Mouse (Mus musculus): ENCODE results near the gene Gm49321. TPM values are rescaled to one million over a fixed set of nuclear protein-coding genes. Genes with fewer than 3 reads are reported as not detected.

The Gm49321 gene
- polyA plus RNA-seq, 1 experiment from 2014 or later: 10.9 TPM

GRCm38 (mm10) chr12:73989594-73989993 is 52.1 kb downstream of the Gm49321 start:
- H3K27me3 ChIP-seq (ENCODE audit: control insufficient read depth, insufficient read depth, low read depth, low read length): no peaks in the 10 kb centered on the region
- no peak overlapping the region for H3K4me3 ChIP-seq (ENCODE audit: low read length)
- no peak overlapping the region for H3K27ac ChIP-seq (ENCODE audit: low read length)
- H3K9ac ChIP-seq (ENCODE audit: low read length): no peak overlapping the region
- H3K36me3 ChIP-seq (ENCODE audit: control insufficient read depth, insufficient read depth, low read length): peaks cover 7% of the 10 kb centered on the region
- no peak for ATAC-seq (ENCODE audit: low read depth)
- H3K9me3 ChIP-seq (ENCODE audit: control insufficient read depth, low read length): no peaks in the 10 kb centered on the region
- no peaks in the 10 kb centered on the region for H3K4me1 ChIP-seq (replicated peaks; ENCODE audit: control insufficient read depth, insufficient read depth, low read length)
- H3K4me2 ChIP-seq (ENCODE audit: low read depth, low read length): no peak overlapping the region

GRCm38 (mm10) chr12:73996906-73997296 is 59.4 kb downstream of the Gm49321 start:
- no peak overlapping the region for H3K4me2 ChIP-seq (ENCODE audit: low read depth, low read length)
- no peak overlapping the region for H3K27ac ChIP-seq (ENCODE audit: low read length)
- no peak for ATAC-seq (ENCODE audit: low read depth)
- H3K9ac ChIP-seq (ENCODE audit: low read length): no peak overlapping the region
- no peaks in the 10 kb centered on the region for H3K9me3 ChIP-seq (ENCODE audit: control insufficient read depth, low read length)
- peaks cover 15% of the 10 kb centered on the region for H3K27me3 ChIP-seq (ENCODE audit: control insufficient read depth, insufficient read depth, low read depth, low read length)
- WGBS: 58% methylated on average over 12 of the region's 12 CpGs
- no peak overlapping the region for H3K4me3 ChIP-seq (ENCODE audit: low read length)
- H3K4me1 ChIP-seq (replicated peaks; ENCODE audit: control insufficient read depth, insufficient read depth, low read length): 0 out of 2 replicates have a peak, but pooled peaks cover 3% of the 10 kb centered on the region
- no peaks in the 10 kb centered on the region for H3K36me3 ChIP-seq (ENCODE audit: control insufficient read depth, insufficient read depth, low read length)

DNA sequence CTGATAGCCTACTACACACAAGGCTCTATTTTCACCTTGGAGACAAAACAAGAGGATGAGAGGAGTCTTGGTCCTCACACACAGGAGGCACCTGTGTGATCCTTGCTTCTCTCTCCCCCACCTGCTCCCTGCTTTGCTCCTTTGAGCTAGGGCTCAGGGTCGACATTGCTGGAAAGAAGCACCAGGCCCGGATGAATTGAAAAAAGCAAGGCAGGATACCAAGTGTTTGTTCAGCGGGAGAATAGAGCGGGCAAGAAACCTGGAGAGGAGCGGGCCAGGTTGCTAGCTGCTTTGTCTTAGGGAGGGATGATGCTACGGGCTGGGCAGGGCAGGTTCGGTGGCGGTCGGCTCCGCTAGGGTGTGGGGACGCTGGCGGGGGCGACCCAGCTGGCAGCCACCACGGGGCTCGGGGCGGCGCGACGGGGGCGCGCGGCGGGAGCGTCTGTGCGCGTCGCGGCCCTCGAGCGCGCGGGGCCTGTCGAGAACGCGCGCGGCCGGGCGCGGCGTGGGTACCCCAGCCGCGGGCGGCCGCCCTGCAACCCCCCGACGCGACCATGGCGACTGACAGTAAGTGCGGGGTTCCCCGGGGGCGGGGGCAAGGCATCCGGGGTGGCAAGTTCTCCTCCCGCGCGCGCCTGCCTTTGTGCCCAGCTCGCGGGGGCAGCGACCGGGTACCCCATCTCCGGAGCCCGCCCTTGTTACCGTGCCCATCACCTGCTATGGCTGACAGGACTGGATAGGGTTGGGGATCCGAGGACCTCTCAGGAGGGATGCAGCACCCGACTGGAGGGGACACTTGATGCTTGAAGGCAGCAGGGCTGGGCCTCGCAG is 60.1 kb downstream of the Gm49321 start, which contains the start of gene Syt16:
TSS of gene Syt16 (plus strand) at position 365 of the 831 bp plus-strand sequence.
- Histone ChIP-seq H3K4me3 (ENCODE audit: low read length) (peak within 1 kb of the TSS; percentile 61), H3K27me3 (ENCODE audit: control insufficient read depth, insufficient read depth, low read depth, low read length) (peaks cover 15% of the 10 kb centered on the region), H3K9ac (ENCODE audit: low read length) (peak within 1 kb of the TSS; percentile 66), H3K4me2 (ENCODE audit: low read depth, low read length) (peak within 1 kb of the TSS; percentile 97), H3K36me3 (ENCODE audit: control insufficient read depth, insufficient read depth, low read length) (no peaks in the 10 kb centered on the region), H3K27ac (ENCODE audit: low read length) (no peak within 1 kb of the TSS), H3K9me3 (ENCODE audit: control insufficient read depth, low read length) (no peaks in the 10 kb centered on the region), H3K4me1 (replicated peaks; ENCODE audit: control insufficient read depth, insufficient read depth, low read length) (0 out of 2 replicates have a peak, but pooled peaks cover 3% of the 10 kb centered on the region)
- peak; percentile 31; the same call in 1 of the 2 replicates for ATAC-seq (ENCODE audit: low read depth)
- WGBS: 2% methylated on average over 28 of the region's 67 CpGs

- H3K27me3 ChIP-seq (ENCODE audit: control insufficient read depth, insufficient read depth, low read depth, low read length): peaks cover 15% of the 10 kb centered on the region
- H3K4me2 ChIP-seq (ENCODE audit: low read depth, low read length): peak overlapping the region; percentile 97
- no peaks in the 10 kb centered on the region for H3K9me3 ChIP-seq (ENCODE audit: control insufficient read depth, low read length)
- no peak overlapping the region for H3K27ac ChIP-seq (ENCODE audit: low read length)
- H3K9ac ChIP-seq (ENCODE audit: low read length): peak overlapping the region; percentile 66
- peak overlapping the region; percentile 61 for H3K4me3 ChIP-seq (ENCODE audit: low read length)
- no peaks in the 10 kb centered on the region for H3K36me3 ChIP-seq (ENCODE audit: control insufficient read depth, insufficient read depth, low read length)
- no peak for ATAC-seq (ENCODE audit: low read depth)
- WGBS: 44% methylated on average over 5 of the region's 5 CpGs
- 0 out of 2 replicates have a peak, but pooled peaks cover 3% of the 10 kb centered on the region for H3K4me1 ChIP-seq (replicated peaks; ENCODE audit: control insufficient read depth, insufficient read depth, low read length)
These were observed 60.6 kb downstream of the Gm49321 start for GRCm38 (mm10) chr12:73998128-73998456.

- H3K4me3 ChIP-seq (ENCODE audit: low read length): no peak overlapping the region
- WGBS: 83% methylated on average over 9 of the region's 9 CpGs
These were observed 65.0 kb downstream of the Gm49321 start for GRCm38 (mm10) chr12:74002449-74002848.

GRCm38 (mm10) chr12:74009448-74009911 is 72.0 kb downstream of the Gm49321 start:
- ATAC-seq (ENCODE audit: low read depth): peak; percentile 32; the same call in 1 of the 2 replicates
- no peaks in the 10 kb centered on the region for H3K36me3 ChIP-seq (ENCODE audit: control insufficient read depth, insufficient read depth, low read length)
- WGBS: 19% methylated on average over 8 of the region's 8 CpGs
- H3K9me3 ChIP-seq (ENCODE audit: control insufficient read depth, low read length): no peaks in the 10 kb centered on the region
- no peak overlapping the region for H3K4me2 ChIP-seq (ENCODE audit: low read depth, low read length)
- H3K4me3 ChIP-seq (ENCODE audit: low read length): no peak overlapping the region
- H3K27ac ChIP-seq (ENCODE audit: low read length): no peak overlapping the region
- no peaks in the 10 kb centered on the region; the same call in 1 of the 2 replicates for H3K4me1 ChIP-seq (replicated peaks; ENCODE audit: control insufficient read depth, insufficient read depth, low read length)
- H3K27me3 ChIP-seq (ENCODE audit: control insufficient read depth, insufficient read depth, low read depth, low read length): no peaks in the 10 kb centered on the region
- no peak overlapping the region for H3K9ac ChIP-seq (ENCODE audit: low read length)

More at GRCm38 (mm10) chr12:74002449-74002848, 65.0 kb downstream of the Gm49321 start:
- 0 out of 2 replicates have a peak, but pooled peaks cover 3% of the 10 kb centered on the region for H3K4me1 ChIP-seq (replicated peaks; ENCODE audit: control insufficient read depth, insufficient read depth, low read length)
- H3K27me3 ChIP-seq (ENCODE audit: control insufficient read depth, insufficient read depth, low read depth, low read length): peaks cover 14% of the 10 kb centered on the region
- no peak overlapping the region for H3K4me2 ChIP-seq (ENCODE audit: low read depth, low read length)
- H3K9me3 ChIP-seq (ENCODE audit: control insufficient read depth, low read length): no peaks in the 10 kb centered on the region
- H3K36me3 ChIP-seq (ENCODE audit: control insufficient read depth, insufficient read depth, low read length): no peaks in the 10 kb centered on the region
- no peak for ATAC-seq (ENCODE audit: low read depth)
- no peak overlapping the region for H3K9ac ChIP-seq (ENCODE audit: low read length)
- no peak overlapping the region for H3K27ac ChIP-seq (ENCODE audit: low read length)

GRCm38 (mm10) chr12:74013739-74014138 is 76.3 kb downstream of the Gm49321 start:
- Histone ChIP-seq H3K4me2 (ENCODE audit: low read depth, low read length) (peak overlapping the region; percentile 50), H3K4me3 (ENCODE audit: low read length) (peak overlapping the region; percentile 21), H3K4me1 (replicated peaks; ENCODE audit: control insufficient read depth, insufficient read depth, low read length) (no peaks in the 10 kb centered on the region; the same call in 1 of the 2 replicates), H3K27me3 (ENCODE audit: control insufficient read depth, insufficient read depth, low read depth, low read length) (no peaks in the 10 kb centered on the region), H3K9me3 (ENCODE audit: control insufficient read depth, low read length) (no peaks in the 10 kb centered on the region), H3K9ac (ENCODE audit: low read length) (no peak overlapping the region), H3K36me3 (ENCODE audit: control insufficient read depth, insufficient read depth, low read length) (no peaks in the 10 kb centered on the region), H3K27ac (ENCODE audit: low read length) (no peak overlapping the region)
- 0% methylated on average over 6 of the region's 6 CpGs for WGBS
- ATAC-seq (ENCODE audit: low read depth): peak; percentile 85

DNA sequence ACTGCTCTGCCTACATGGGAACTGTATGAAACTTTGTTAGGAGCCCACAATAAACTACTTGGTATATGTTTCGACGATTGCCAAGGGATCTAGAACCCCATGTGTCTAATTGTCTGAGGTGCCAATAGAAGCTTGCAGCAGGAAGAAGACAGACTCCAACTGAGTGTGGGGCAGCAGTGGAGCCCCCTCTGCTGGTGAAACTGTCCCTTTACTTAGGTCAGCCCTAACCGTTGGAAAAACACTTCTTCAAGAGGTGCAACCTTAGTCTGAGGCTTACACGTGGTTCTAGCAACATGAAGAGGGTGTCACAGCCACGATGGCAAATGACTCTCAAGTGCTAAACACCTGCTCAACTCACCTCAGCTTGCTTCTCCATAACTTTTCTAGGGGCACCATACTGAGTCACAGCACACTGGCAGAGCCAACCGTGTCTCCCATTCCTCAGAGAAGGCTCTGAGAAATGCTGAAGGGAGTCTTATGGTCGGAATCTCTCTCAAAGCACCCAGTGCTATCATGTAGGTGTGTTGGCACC is 77.4 kb downstream of the Gm49321 start:
- no peak overlapping the region for H3K9ac ChIP-seq (ENCODE audit: low read length)
- no peak for ATAC-seq (ENCODE audit: low read depth)
- H3K9me3 ChIP-seq (ENCODE audit: control insufficient read depth, low read length): no peaks in the 10 kb centered on the region
- H3K4me1 ChIP-seq (replicated peaks; ENCODE audit: control insufficient read depth, insufficient read depth, low read length): no peaks in the 10 kb centered on the region; the same call in 1 of the 2 replicates
- H3K27me3 ChIP-seq (ENCODE audit: control insufficient read depth, insufficient read depth, low read depth, low read length): no peaks in the 10 kb centered on the region
- H3K4me3 ChIP-seq (ENCODE audit: low read length): no peak overlapping the region
- 56% methylated on average over 7 of the region's 7 CpGs for WGBS
- H3K4me2 ChIP-seq (ENCODE audit: low read depth, low read length): no peak overlapping the region
- no peak overlapping the region for H3K27ac ChIP-seq (ENCODE audit: low read length)
- H3K36me3 ChIP-seq (ENCODE audit: control insufficient read depth, insufficient read depth, low read length): no peaks in the 10 kb centered on the region

DNA sequence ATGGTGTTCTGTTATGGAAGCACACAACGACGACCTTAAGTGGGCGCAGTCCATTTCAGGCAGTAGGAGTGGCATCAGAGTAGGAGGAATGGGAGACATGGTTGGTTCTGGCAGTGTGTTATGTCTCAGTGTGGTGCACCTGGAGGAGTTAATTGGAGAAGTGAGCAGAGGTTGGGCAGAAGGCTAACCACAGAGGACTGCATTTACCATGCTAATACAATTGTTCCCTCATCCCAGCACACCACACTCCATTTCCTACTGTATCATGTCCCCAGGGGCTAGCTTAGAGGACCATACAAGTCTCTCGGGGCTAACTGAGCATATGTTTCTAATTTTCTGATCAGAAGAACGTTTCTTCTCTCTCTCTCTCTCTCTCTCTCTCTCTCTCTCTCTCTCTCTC is 78.0 kb downstream of the Gm49321 start:
- Histone ChIP-seq H3K27me3 (ENCODE audit: control insufficient read depth, insufficient read depth, low read depth, low read length) (no peaks in the 10 kb centered on the region), H3K9me3 (ENCODE audit: control insufficient read depth, low read length) (no peaks in the 10 kb centered on the region), H3K27ac (ENCODE audit: low read length) (no peak overlapping the region), H3K36me3 (ENCODE audit: control insufficient read depth, insufficient read depth, low read length) (no peaks in the 10 kb centered on the region), H3K4me2 (ENCODE audit: low read depth, low read length) (no peak overlapping the region), H3K4me1 (replicated peaks; ENCODE audit: control insufficient read depth, insufficient read depth, low read length) (no peaks in the 10 kb centered on the region; the same call in 1 of the 2 replicates), H3K9ac (ENCODE audit: low read length) (no peak overlapping the region), H3K4me3 (ENCODE audit: low read length) (no peak overlapping the region)
- 70% methylated on average over 5 of the region's 5 CpGs for WGBS
- no peak for ATAC-seq (ENCODE audit: low read depth)

Measured in lung, embryonic 16.5 days (tissue).